Mouse (Mus musculus) bone marrow, adult 2 months (tissue): Measurements from ENCODE around the gene Inca1.

Source experiments
- CTCF ChIP-seq: fragments of 200-500 bp; IDR thresholded peaks from 2 replicates; pipeline ENCODE4 v1.5.1; 2011; ENCODE audit warnings: low read length, control low read depth; ENCODE audit not compliant: control insufficient read depth, insufficient read depth
- POLR2A ChIP-seq: fragments of 200-500 bp; IDR thresholded peaks from 2 replicates; pipeline ENCODE4 v1.6.1; 2011; ENCODE audit warnings: low read depth, mild to moderate bottlenecking, control low read depth, low read length, borderline replicate concordance; ENCODE audit not compliant: control insufficient read depth

DNA sequence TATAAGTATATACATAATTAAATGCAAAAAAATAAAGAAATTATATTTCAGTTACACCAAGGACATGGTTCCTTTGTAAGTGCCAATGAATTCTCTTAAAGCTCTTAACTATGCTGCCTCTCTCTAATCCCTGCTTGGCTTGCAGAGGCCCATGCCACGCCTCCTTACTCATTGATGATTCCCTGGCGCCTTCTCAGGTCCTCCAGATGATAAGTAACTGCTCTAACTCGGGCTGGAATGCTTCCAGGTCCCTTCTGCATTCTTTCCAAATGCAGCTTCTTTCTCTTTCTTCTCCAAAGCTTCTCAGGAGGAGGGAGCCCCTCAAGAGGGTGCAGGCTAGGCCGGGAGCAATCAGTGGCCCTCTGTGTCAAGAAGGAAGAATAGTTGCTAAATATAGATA is 10.4 kb downstream of the Inca1 start:
- TF ChIP-seq CTCF, result no peak
- no peak for TF ChIP-seq POLR2A
